Mouse (Mus musculus) kidney, adult 2 months (tissue): Measurements from ENCODE around the gene Psmc6. TPM values are rescaled to one million over a fixed set of nuclear protein-coding genes. Genes with fewer than 3 reads are reported as not detected.

Experiments
- DNase-seq: peaks from one replicate; pipeline ENCODE4 v3.0.0; 2021
- H3K27ac ChIP-seq: fragments of 200-500 bp; 2 replicates; pipeline ENCODE4 v1.5.1; 2012; ENCODE audit warnings: low read depth, low read length, control low read depth, inconsistent platforms; ENCODE audit not compliant: insufficient read depth
- H3K27me3 ChIP-seq: fragments of 200-500 bp; replicated peaks from 2 replicates; pipeline ENCODE4 v1.6.1; 2012; ENCODE audit warnings: mild to moderate bottlenecking, moderate library complexity, low read length, inconsistent platforms; ENCODE audit not compliant: control insufficient read depth, insufficient read depth
- H3K36me3 ChIP-seq: fragments of 200-500 bp; 2 replicates; pipeline ENCODE4 v1.6.1; 2012; ENCODE audit warnings: mild to moderate bottlenecking, moderate library complexity, low read length, inconsistent platforms; ENCODE audit not compliant: control insufficient read depth, insufficient read depth
- H3K4me1 ChIP-seq: fragments of 200-500 bp; 2 replicates; pipeline ENCODE4 v1.6.1; 2011; ENCODE audit warnings: low read length; ENCODE audit not compliant: control insufficient read depth, insufficient read depth
- H3K4me3 ChIP-seq: fragments of 200-500 bp; 2 replicates; pipeline ENCODE4 v1.5.1; 2011; ENCODE audit warnings: mild to moderate bottlenecking, low read depth, low read length, control low read depth; ENCODE audit not compliant: insufficient read depth
- CTCF ChIP-seq: fragments of 200-500 bp; conservative IDR thresholded peaks from 2 replicates; pipeline ENCODE4 v1.5.1; 2011; ENCODE audit warnings: low read depth, mild to moderate bottlenecking, control low read depth, low read length, moderate library complexity, mixed read lengths; ENCODE audit not compliant: insufficient read depth, insufficient read length
- POLR2A ChIP-seq: fragments of 200-500 bp; IDR thresholded peaks from one replicate; pipeline ENCODE4 v1.6.1; 2011; ENCODE audit warnings: low read depth, low read length, control low read depth
- WGBS: fragments of 180-500 bp; shearing (Covaris S2); methylation state at CpG from one replicate; pipeline ENCODE4 v1.1.7; 2018; 5-methylcytosine and 5-hydroxymethylcytosine counted together
- polyA plus RNA-seq: library from polyadenylated mRNA; depleted of rRNA; stranded (reverse); fragments of >200 nt; gene quantifications from 2 replicates; pipeline ENCODE4 v1.2.3, GENCODE M21; 2012

The Psmc6 gene
- polyA plus RNA-seq, 1 experiment, result 45.5 TPM

- TF ChIP-seq POLR2A (no peak), CTCF (no peak)
- Histone ChIP-seq H3K4me3 (no peak overlapping the region), H3K27ac (no peak overlapping the region), H3K27me3 (no peaks in the 10 kb centered on the region), H3K36me3 (no peaks in the 10 kb centered on the region), H3K4me1 (no peaks in the 10 kb centered on the region)
- 83% methylated on average over 13 of the region's 13 CpGs for WGBS
- DNase-seq, result peak; percentile 20
Observed at GRCm38 (mm10) chr14:45309646-45310045, 19.9 kb upstream of the Psmc6 start.

- Histone ChIP-seq H3K4me1 (no peaks in the 10 kb centered on the region), H3K4me3 (no peak overlapping the region), H3K27ac (no peak overlapping the region), H3K27me3 (no peaks in the 10 kb centered on the region), H3K36me3 (no peaks in the 10 kb centered on the region)
- DNase-seq, result no peak
- TF ChIP-seq CTCF (no peak), POLR2A (no peak)
- 92% methylated on average over 14 of the region's 14 CpGs for WGBS
Observed at GRCm38 (mm10) chr14:45310101-45310500, 19.5 kb upstream of the Psmc6 start.

- TF ChIP-seq CTCF (no peak), POLR2A (no peak)
- Histone ChIP-seq H3K27ac (no peak overlapping the region), H3K36me3 (no peaks in the 10 kb centered on the region), H3K4me3 (no peak overlapping the region), H3K4me1 (no peaks in the 10 kb centered on the region), H3K27me3 (no peaks in the 10 kb centered on the region)
- no peak for DNase-seq
- 82% methylated on average over 5 of the region's 5 CpGs for WGBS
Observed at GRCm38 (mm10) chr14:45316927-45317326, 12.7 kb upstream of the Psmc6 start.

- Histone ChIP-seq H3K4me3 (peak overlapping the region; percentile 74), H3K27ac (peak overlapping the region; percentile 31), H3K36me3 (no peaks in the 10 kb centered on the region), H3K4me1 (no peaks in the 10 kb centered on the region), H3K27me3 (no peaks in the 10 kb centered on the region)
- peak; percentile 45 for DNase-seq
- no peak for TF ChIP-seq CTCF
- no peak for TF ChIP-seq POLR2A
- 3% methylated on average over 38 of the region's 38 CpGs for WGBS
Observed at GRCm38 (mm10) chr14:45317921-45318411, 11.6 kb upstream of the Psmc6 start.

GRCm38 (mm10) chr14:45318426-45319236 is 11.0 kb upstream of the Psmc6 start, which contains the start of gene Ero1l:
Gene Ero1l (minus strand): TSS chr14:45318771.
- TF ChIP-seq POLR2A (peak; percentile 41), CTCF (no peak)
- H3K4me3 ChIP-seq, result peak within 1 kb of the TSS; percentile 74
- no peaks in the 10 kb centered on the region for H3K27me3 ChIP-seq
- peak; percentile 88 for DNase-seq
- WGBS, result 2% methylated on average over 66 of the region's 74 CpGs
- no peaks in the 10 kb centered on the region for H3K36me3 ChIP-seq
- peak within 1 kb of the TSS; percentile 34 for H3K27ac ChIP-seq
- no peaks in the 10 kb centered on the region for H3K4me1 ChIP-seq

- no peak overlapping the region for H3K27ac ChIP-seq
- H3K4me3 ChIP-seq, result no peak overlapping the region
- DNase-seq, result no peak
- TF ChIP-seq POLR2A, result no peak
- no peak for TF ChIP-seq CTCF
- H3K4me1 ChIP-seq, result no peaks in the 10 kb centered on the region
- H3K27me3 ChIP-seq, result no peaks in the 10 kb centered on the region
- 68% methylated on average over 3 of the region's 3 CpGs for WGBS
- no peaks in the 10 kb centered on the region for H3K36me3 ChIP-seq
Observed at GRCm38 (mm10) chr14:45319237-45319610, 10.4 kb upstream of the Psmc6 start.

- DNase-seq, result no peak
- 57% methylated on average over 4 of the region's 4 CpGs for WGBS
- Histone ChIP-seq H3K4me3 (no peak overlapping the region), H3K27ac (no peak overlapping the region), H3K27me3 (no peaks in the 10 kb centered on the region), H3K4me1 (no peaks in the 10 kb centered on the region), H3K36me3 (no peaks in the 10 kb centered on the region)
- no peak for TF ChIP-seq POLR2A
- TF ChIP-seq CTCF, result no peak
Observed at GRCm38 (mm10) chr14:45320111-45320510, 9.5 kb upstream of the Psmc6 start.
